Mouse (Mus musculus) cerebellum, adult 2 months (tissue): ENCODE data around the gene Saxo1.

Experiments
- CTCF ChIP-seq: fragments of 200-500 bp; IDR thresholded peaks from 2 replicates; pipeline ENCODE4 v1.5.1; 2011; ENCODE audit warnings: low read depth, mild to moderate bottlenecking, control low read depth, low read length, moderate library complexity, borderline replicate concordance; ENCODE audit not compliant: insufficient read depth
- POLR2A ChIP-seq: fragments of 200-500 bp; IDR thresholded peaks from 2 replicates; pipeline ENCODE4 v1.6.1; 2011; ENCODE audit warnings: low read length, control low read depth, borderline replicate concordance; ENCODE audit not compliant: insufficient read depth

- TF ChIP-seq POLR2A, result no peak
- no peak for TF ChIP-seq CTCF
These were observed 29.0 kb downstream of the Saxo1 start for GRCm38 (mm10) chr4:86529161-86529560.
